ENCODE assay signal across 10 mouse cellular contexts in the genomic region with DNA sequence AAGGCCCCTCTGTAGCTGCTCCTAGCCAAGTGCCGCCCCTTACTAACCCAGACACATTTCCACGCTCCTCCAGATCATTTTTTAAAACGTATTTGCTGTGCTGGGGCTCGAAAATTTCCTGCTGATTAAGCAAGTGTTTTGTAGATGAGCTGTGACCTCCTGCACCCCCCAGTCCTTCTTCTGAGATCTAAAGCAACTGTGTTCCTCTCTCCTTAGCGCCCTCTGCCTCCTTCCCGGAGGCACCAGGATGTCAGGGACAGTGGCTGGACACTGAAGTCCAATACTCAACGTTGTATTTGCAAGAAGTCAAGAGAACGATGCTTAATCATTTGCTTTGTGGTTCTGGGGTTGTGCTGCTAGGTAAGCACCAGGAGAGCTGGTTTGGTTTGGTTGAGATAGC. TPM values are rescaled to one million over a fixed set of nuclear protein-coding genes. Genes with fewer than 3 reads are reported as not detected.
DNase-seq lines count a peak whose midpoint lies in the region; ATAC-seq and TF ChIP-seq lines count a peak whose summit lies in the region.
"Had no signal": no experiment of that assay in that cellular context is flagged by ENCODE, and none has a peak within 500 bp of the region (broad histone marks: within the 10 kb centered on the region; RNA-seq: fewer than 3 reads in every experiment).

No protein-coding gene starts in this region.

- no peaks in the 10 kb centered on the region for H3K36me3 ChIP-seq in heart, embryonic 10.5 days
- no peaks in the 10 kb centered on the region for H3K36me3 ChIP-seq in heart, adult 2 months (ENCODE audit: control insufficient read depth, insufficient read depth, low read length)
- no peaks in the 10 kb centered on the region for H3K36me3 ChIP-seq in intestine, embryonic 16.5 days (ENCODE audit: control insufficient read depth, insufficient read depth, low read length)
- H3K36me3 ChIP-seq in midbrain, embryonic 12.5 days, result peaks cover 41% of the 10 kb centered on the region

- H3K79me2 ChIP-seq in heart, adult 2 months (replicated peaks; ENCODE audit: control insufficient read depth, insufficient read depth, low read length), result no peaks in the 10 kb centered on the region

- peaks cover 51% of the 10 kb centered on the region for H3K4me1 ChIP-seq in heart, embryonic 10.5 days
- H3K4me1 ChIP-seq in heart, adult 2 months (ENCODE audit: control insufficient read depth, insufficient read depth, low read length), result no peaks in the 10 kb centered on the region
- H3K4me1 ChIP-seq in intestine, embryonic 16.5 days (ENCODE audit: control insufficient read depth, insufficient read depth, low read length), result peaks cover 8% of the 10 kb centered on the region
- H3K4me1 ChIP-seq in midbrain, embryonic 12.5 days, result 0 out of 2 replicates have a peak, but pooled peaks cover 9% of the 10 kb centered on the region

- no peak for TF ChIP-seq POLR2A in heart, adult 2 months (IDR thresholded peaks at IDR 0.05; ENCODE audit: insufficient read depth, low read depth, low read length)

- intact Hi-C loops in heart, adult 2 months (cut with DNase I), result no loop called here
- intact Hi-C loops in left cerebral cortex, postnatal 14 days (cut with DNase I), result no loop called here

- peak overlapping the region; percentile 62 for H3K4me3 ChIP-seq in heart, embryonic 10.5 days
- no peak overlapping the region for H3K4me3 ChIP-seq in heart, adult 2 months
- peak overlapping the region; percentile 46; the same call in 1 of the 2 replicates for H3K4me3 ChIP-seq in intestine, embryonic 16.5 days (ENCODE audit: low read length)
- no peak overlapping the region for H3K4me3 ChIP-seq in midbrain, embryonic 12.5 days
- H3K4me3 ChIP-seq: myocyte had no signal

- H3K9ac ChIP-seq in heart, adult 2 months (ENCODE audit: low read depth, low read length), result no peak overlapping the region
- H3K9ac ChIP-seq in intestine, embryonic 16.5 days (ENCODE audit: low read depth, low read length), result 0 out of 2 replicates have a peak overlapping the region, but pooled peaks have one; percentile 59
- no peak overlapping the region for H3K9ac ChIP-seq in midbrain, embryonic 12.5 days (replicated peaks)

- peaks cover 93% of the 10 kb centered on the region for H3K27me3 ChIP-seq in heart, embryonic 10.5 days (ENCODE audit: insufficient read depth, poor library complexity, severe bottlenecking)
- H3K27me3 ChIP-seq in heart, adult 2 months (ENCODE audit: control insufficient read depth, insufficient read depth, low read length), result no peaks in the 10 kb centered on the region; the same call in 1 of the 2 replicates
- peaks cover 36% of the 10 kb centered on the region for H3K27me3 ChIP-seq in intestine, embryonic 16.5 days (replicated peaks; ENCODE audit: control insufficient read depth, insufficient read depth, low read length)
- H3K27me3 ChIP-seq in midbrain, embryonic 12.5 days, result peaks cover 53% of the 10 kb centered on the region

- TF ChIP-seq CTCF in heart, adult 2 months (IDR thresholded peaks at IDR 0.05), result no peak

- no peak for TF ChIP-seq EP300 in heart, adult 2 months (IDR thresholded peaks at IDR 0.05; ENCODE audit: insufficient read depth, low read depth, low read length)

- WGBS in heart, embryonic 10.5 days, result 11% methylated on average over 8 of the region's 8 CpGs
- WGBS in heart, adult 2 months, result 35% methylated on average over 8 of the region's 8 CpGs
- WGBS in intestine, embryonic 16.5 days, result 11% methylated on average over 8 of the region's 8 CpGs
- 13% methylated on average over 8 of the region's 8 CpGs for WGBS in midbrain, embryonic 12.5 days

- peak overlapping the region; percentile 64 for H3K4me2 ChIP-seq in intestine, embryonic 16.5 days (ENCODE audit: low read depth, low read length)
- 0 out of 2 replicates have a peak overlapping the region, but pooled peaks have one; percentile 24 for H3K4me2 ChIP-seq in midbrain, embryonic 12.5 days (replicated peaks)

- peak overlapping the region; percentile 77 for H3K27ac ChIP-seq in heart, embryonic 10.5 days
- H3K27ac ChIP-seq in heart, adult 2 months, result no peak overlapping the region
- no peak overlapping the region for H3K27ac ChIP-seq in intestine, embryonic 16.5 days (ENCODE audit: low read length)
- no peak overlapping the region for H3K27ac ChIP-seq in midbrain, embryonic 12.5 days (replicated peaks)

- H3K9me3 ChIP-seq in heart, embryonic 10.5 days, result no peaks in the 10 kb centered on the region
- H3K9me3 ChIP-seq in intestine, embryonic 16.5 days (ENCODE audit: control insufficient read depth, low read length), result no peaks in the 10 kb centered on the region
- H3K9me3 ChIP-seq in midbrain, embryonic 12.5 days, result no peaks in the 10 kb centered on the region

- no peak for DNase-seq in heart, embryonic 10.5 days (ENCODE audit: low spot score)
- no peak for DNase-seq in heart, adult 2 months
- peak; percentile 53 for DNase-seq in embryo, embryonic 10.5 days (ENCODE audit: low spot score)
- DNase-seq in urinary bladder, postnatal 10 days (ENCODE audit: low spot score), result no peak
- no peak for DNase-seq in gastrocnemius, adult 18-20 months (ENCODE audit: low spot score)
- DNase-seq in left cerebral cortex, postnatal 14 days (ENCODE audit: low spot score in 2 of 2), result no peak

- ATAC-seq in intestine, embryonic 16.5 days, result no peak
- ATAC-seq in midbrain, embryonic 12.5 days (ENCODE audit: low FRiP score, low read depth), result no peak

RNA-seq across cellular contexts. Expression of a gene that starts 23.1 kb away (rescaled TPM):
- polyA plus RNA-seq in heart, embryonic 10.5 days (2016; fragmentation: Nextera tagmentation; extraction: Ambion mirVana), result 0.15 and 0.30 TPM in 2 replicates
- not detected for total RNA-seq in heart, adult 2 months (2021)
- polyA plus RNA-seq in heart, adult 2 months (2012; rRNA removed), result 0.38 TPM in 1 of 2 replicates, not detected in the other
- polyA plus RNA-seq in intestine, embryonic 16.5 days (2015; fragmentation: Nextera tagmentation; extraction: Ambion mirVana), result not detected in 2 replicates
- not detected in 2 replicates for polyA plus RNA-seq in midbrain, embryonic 12.5 days (2016; fragmentation: Nextera tagmentation; extraction: Ambion mirVana)
- under 1 TPM in 1 of 2 experiments, not detected in 1; 0.14 TPM for total RNA-seq in gastrocnemius, adult 18-20 months (2021)
- total RNA-seq in left cerebral cortex, postnatal 14 days (2021), result under 1 TPM; 0.53 to 0.89 TPM
- polyA plus RNA-seq: myocyte; urinary bladder, adult 2 months had no signal

RNA-seq across cellular contexts. Expression of a gene that starts 26.1 kb away (rescaled TPM):
- 0.09 and 0.14 TPM in 2 replicates for polyA plus RNA-seq in heart, embryonic 10.5 days (2016; fragmentation: Nextera tagmentation; extraction: Ambion mirVana)
- under 1 TPM; 0.16 to 0.23 TPM for total RNA-seq in heart, adult 2 months (2021)
- polyA plus RNA-seq in heart, adult 2 months (2012; rRNA removed), result 0.21 and 0.23 TPM in 2 replicates
- polyA plus RNA-seq in intestine, embryonic 16.5 days (2015; fragmentation: Nextera tagmentation; extraction: Ambion mirVana), result 0.15 and 0.16 TPM in 2 replicates
- 5.0 and 5.5 TPM in 2 replicates for polyA plus RNA-seq in midbrain, embryonic 12.5 days (2016; fragmentation: Nextera tagmentation; extraction: Ambion mirVana)
- under 1 TPM; 0.05 to 0.23 TPM for total RNA-seq in gastrocnemius, adult 18-20 months (2021)
- total RNA-seq in left cerebral cortex, postnatal 14 days (2021), result 100 to 1,000 TPM; 135 to 142 TPM
- polyA plus RNA-seq: myocyte had no signal

RNA-seq across cellular contexts. Expression of a gene that starts 32.6 kb away (rescaled TPM):
- polyA plus RNA-seq in heart, embryonic 10.5 days (2016; fragmentation: Nextera tagmentation; extraction: Ambion mirVana), result 0.54 and 0.83 TPM in 2 replicates
- under 1 TPM; 0.76 to 0.82 TPM for total RNA-seq in heart, adult 2 months (2021)
- polyA plus RNA-seq in heart, adult 2 months (2012; rRNA removed), result 3.5 and 3.8 TPM in 2 replicates
- polyA plus RNA-seq in intestine, embryonic 16.5 days (2015; fragmentation: Nextera tagmentation; extraction: Ambion mirVana), result 0.16 and 0.35 TPM in 2 replicates
- polyA plus RNA-seq in midbrain, embryonic 12.5 days (2016; fragmentation: Nextera tagmentation; extraction: Ambion mirVana), result 1.4 and 1.6 TPM in 2 replicates
- under 1 TPM; 0.28 to 0.59 TPM for total RNA-seq in gastrocnemius, adult 18-20 months (2021)
- total RNA-seq in left cerebral cortex, postnatal 14 days (2021), result 1 to 10 TPM; 3.3 to 5.3 TPM
- polyA plus RNA-seq: myocyte had no signal

RNA-seq across cellular contexts. Expression of a gene that starts 35.2 kb away (rescaled TPM):
- 36.5 and 52.8 TPM in 2 replicates for polyA plus RNA-seq in heart, embryonic 10.5 days (2016; fragmentation: Nextera tagmentation; extraction: Ambion mirVana)
- total RNA-seq in heart, adult 2 months (2021), result 1 to 10 TPM; 1.8 to 1.9 TPM
- 0.80 and 0.97 TPM in 2 replicates for polyA plus RNA-seq in heart, adult 2 months (2012; rRNA removed)
- 40.4 and 45.1 TPM in 2 replicates for polyA plus RNA-seq in intestine, embryonic 16.5 days (2015; fragmentation: Nextera tagmentation; extraction: Ambion mirVana)
- 53.1 and 58.0 TPM in 2 replicates for polyA plus RNA-seq in midbrain, embryonic 12.5 days (2016; fragmentation: Nextera tagmentation; extraction: Ambion mirVana)
- 1 to 10 TPM; 5.0 to 6.4 TPM for total RNA-seq in gastrocnemius, adult 18-20 months (2021)
- 1 to 10 TPM; 5.2 to 5.3 TPM for total RNA-seq in left cerebral cortex, postnatal 14 days (2021)

Comparison
In these comparisons a context has a peak if more than half of its experiments do, and no peak if none do; other contexts are left out.
1. H3K4me3 ChIP-seq: peak in heart, embryonic 10.5 days (single experiment) and intestine, embryonic 16.5 days (single experiment); none in heart, adult 2 months (single experiment) and midbrain, embryonic 12.5 days (single experiment).